Mouse (Mus musculus): ENCODE results near the gene Nanos3.

DNA sequence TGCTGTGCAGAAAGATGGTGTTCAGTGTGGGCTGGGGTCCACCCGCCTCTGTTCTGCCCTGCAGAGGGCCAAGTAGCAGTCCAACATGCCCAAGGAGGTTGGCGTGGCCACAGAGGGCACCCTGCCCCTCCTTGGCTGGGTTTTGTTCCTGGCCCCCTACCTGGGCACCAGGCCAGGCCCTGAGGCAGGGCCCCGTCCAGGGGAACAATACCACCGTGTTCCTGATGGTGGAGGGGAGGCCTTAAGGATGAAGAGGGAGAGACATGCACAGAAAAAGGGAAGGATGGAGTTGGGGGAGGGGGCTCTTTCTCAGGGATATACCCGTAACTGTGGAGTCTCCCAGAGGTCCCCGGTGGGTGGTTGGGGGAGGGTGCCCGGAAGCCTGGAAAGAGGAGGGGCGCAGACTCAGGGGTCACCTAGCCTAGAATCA, 15.1 kb upstream of the Nanos3 start:
- no peak for TF ChIP-seq POLR2A (IDR thresholded peaks at IDR 0.05; ENCODE audit: borderline replicate concordance, extremely low read depth, insufficient read depth, insufficient read length, poor library complexity, severe bottlenecking)
- TF ChIP-seq CTCF (IDR thresholded peaks at IDR 0.05; ENCODE audit: borderline replicate concordance, extremely low read depth, insufficient read depth, insufficient read length): no peak
